Mouse (Mus musculus): ENCODE results near the gene Ube2q1. TPM values are rescaled to one million over a fixed set of nuclear protein-coding genes. Genes with fewer than 3 reads are reported as not detected.

Gene Ube2q1
- 10 to 100 TPM; 83.9 to 90.7 TPM for total RNA-seq (2021)
- long read RNA-seq, experiment 1, transcript Ube2q1-201 (13 exons, 3,077 nt), result major isoform, 137 of 154 reads
- long read RNA-seq, experiment 1, partial matches to known transcripts, result 1 of 154 reads
- long read RNA-seq, experiment 1, other reads (novel, unspliced or antisense), result 16 of 154 reads
- long read RNA-seq, experiment 2, transcript Ube2q1-201 (13 exons, 3,077 nt), result major isoform, 94 of 114 reads
- long read RNA-seq, experiment 2, partial matches to known transcripts, result 3 of 114 reads
- long read RNA-seq, experiment 2, other reads (novel, unspliced or antisense), result 17 of 114 reads

GRCm38 (mm10) chr3:89772968-89773709, at the start of gene Ube2q1:
Ube2q1 (plus strand) TSS chr3:89773616.
- intact Hi-C loops (cut with DNase I), result loop anchor here (2.0 to 10.0 kb wide), 5 partner anchors 42 to 314 kb away; partner anchors contain the start of genes 4933434E20Rik and Ubap2l
- peak within 1 kb of the TSS; percentile 96 for H3K4me3 ChIP-seq
- no peak for TF ChIP-seq CTCF (IDR thresholded peaks at IDR 0.05)
- H3K27ac ChIP-seq, result peak within 1 kb of the TSS; percentile 81
- peak; percentile 97 to 98 for DNase-seq (ENCODE audit: extremely low spot score in 1 of 2, low spot score in 2 of 2)

GRCm38 (mm10) chr3:89727028-89727427, 46.4 kb upstream of the Ube2q1 start:
- peak; percentile 56 for TF ChIP-seq CTCF (IDR thresholded peaks at IDR 0.05)
- intact Hi-C loops (cut with DNase I), result no loop called here
- no peak overlapping the region for H3K27ac ChIP-seq
- no peak overlapping the region for H3K4me3 ChIP-seq
- no peak for DNase-seq (ENCODE audit: extremely low spot score in 1 of 2, low spot score in 2 of 2)

GRCm38 (mm10) chr3:89728848-89729247, 44.6 kb upstream of the Ube2q1 start:
- Histone ChIP-seq H3K27ac (no peak overlapping the region), H3K4me3 (no peak overlapping the region)
- DNase-seq (ENCODE audit: extremely low spot score in 1 of 2, low spot score in 2 of 2), result no peak
- intact Hi-C loops (cut with DNase I), result no loop called here
- TF ChIP-seq CTCF (IDR thresholded peaks at IDR 0.05), result peak; percentile 30

DNA sequence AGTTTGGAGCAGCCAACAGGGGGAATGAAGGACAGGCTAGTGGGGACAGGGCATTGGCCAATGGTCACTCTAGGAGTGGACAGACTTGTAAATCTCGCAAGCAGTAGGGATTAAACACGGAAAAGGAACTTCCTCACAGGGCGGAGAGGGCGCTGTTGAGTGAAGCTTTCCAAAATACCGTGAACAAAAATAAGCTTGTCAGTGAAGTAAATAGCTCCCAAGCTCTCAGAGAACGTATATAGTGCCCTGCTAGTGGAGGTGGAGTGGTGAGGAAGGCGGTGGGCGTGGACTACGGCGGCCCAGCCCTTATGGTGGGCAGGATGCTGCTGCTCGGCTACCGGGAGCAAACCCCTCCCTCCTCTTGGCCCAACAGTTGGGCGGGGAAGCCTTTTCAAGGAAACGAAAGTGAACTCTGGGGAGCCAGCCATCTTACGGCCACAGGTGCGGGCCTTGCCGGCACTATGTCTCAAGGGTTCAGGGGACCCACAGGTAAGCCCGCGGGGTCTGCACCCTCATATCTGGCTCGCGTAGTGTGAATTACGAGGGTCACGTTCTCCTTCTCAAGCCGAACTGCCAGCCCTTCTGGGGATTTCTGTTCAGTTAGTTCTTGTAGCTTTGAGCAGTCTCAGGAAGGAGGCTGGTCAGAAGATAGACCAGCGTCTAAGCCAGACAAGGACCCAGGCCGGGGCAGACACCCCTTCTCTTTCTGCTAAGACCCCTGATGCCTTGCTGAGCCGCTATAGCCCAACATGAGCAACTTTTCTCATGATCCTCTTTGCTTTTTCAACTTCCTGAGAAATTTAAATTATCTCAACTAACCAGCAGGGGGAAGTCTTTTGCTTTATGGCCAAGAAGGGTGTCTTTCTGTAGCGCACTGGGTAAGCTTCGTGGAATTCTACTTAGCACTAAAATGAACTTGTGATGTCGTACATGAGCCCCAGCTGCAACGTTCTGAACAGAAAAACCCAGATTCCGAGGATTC, 42.8 kb upstream of the Ube2q1 start:
- peak; percentile 60 for TF ChIP-seq CTCF (IDR thresholded peaks at IDR 0.05)
- DNase-seq (ENCODE audit: extremely low spot score in 1 of 2, low spot score in 2 of 2), result peak; percentile 48 to 57
- intact Hi-C loops (cut with DNase I), result loop anchor here (2.0 kb wide), 2 partner anchors 16 to 42 kb away; partner anchors contain the start of genes Adar and Ube2q1

GRCm38 (mm10) chr3:89732091-89732490, 41.3 kb upstream of the Ube2q1 start:
- Histone ChIP-seq H3K4me3 (no peak overlapping the region), H3K27ac (no peak overlapping the region)
- DNase-seq (ENCODE audit: extremely low spot score in 1 of 2, low spot score in 2 of 2), result no peak
- no peak for TF ChIP-seq CTCF (IDR thresholded peaks at IDR 0.05)
- intact Hi-C loops (cut with DNase I), result no loop called here

More for the DNA sequence above, 42.8 kb upstream of the Ube2q1 start:
- Histone ChIP-seq H3K4me3 (peak overlapping the region; percentile 56), H3K27ac (peak overlapping the region; percentile 61)

DNA sequence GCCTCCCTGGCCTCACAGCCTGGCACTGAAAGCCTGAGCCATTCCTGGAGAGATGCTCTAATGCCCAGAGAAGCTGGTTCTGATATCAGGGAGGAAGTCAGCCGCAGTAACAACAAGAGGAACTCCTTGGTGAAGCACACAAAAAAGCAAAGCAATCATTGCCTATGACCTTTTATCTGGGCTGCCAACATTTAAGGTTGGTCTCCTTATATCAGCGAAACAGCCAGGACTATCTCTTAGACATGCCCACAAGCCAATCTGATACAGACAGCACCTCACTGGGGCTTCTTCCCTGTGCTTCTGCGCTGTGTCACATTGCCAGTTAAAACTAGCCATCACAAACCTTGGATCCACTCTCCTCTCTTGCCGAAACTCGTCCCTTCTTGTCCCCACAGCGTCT, 34.9 kb upstream of the Ube2q1 start:
- Histone ChIP-seq H3K4me3 (no peak overlapping the region), H3K27ac (no peak overlapping the region)
- DNase-seq (ENCODE audit: extremely low spot score in 1 of 2, low spot score in 2 of 2), result no peak
- no peak for TF ChIP-seq CTCF (IDR thresholded peaks at IDR 0.05)
- intact Hi-C loops (cut with DNase I), result no loop called here

GRCm38 (mm10) chr3:89752307-89752706, 21.1 kb upstream of the Ube2q1 start:
- no peak for TF ChIP-seq CTCF (IDR thresholded peaks at IDR 0.05)

DNA sequence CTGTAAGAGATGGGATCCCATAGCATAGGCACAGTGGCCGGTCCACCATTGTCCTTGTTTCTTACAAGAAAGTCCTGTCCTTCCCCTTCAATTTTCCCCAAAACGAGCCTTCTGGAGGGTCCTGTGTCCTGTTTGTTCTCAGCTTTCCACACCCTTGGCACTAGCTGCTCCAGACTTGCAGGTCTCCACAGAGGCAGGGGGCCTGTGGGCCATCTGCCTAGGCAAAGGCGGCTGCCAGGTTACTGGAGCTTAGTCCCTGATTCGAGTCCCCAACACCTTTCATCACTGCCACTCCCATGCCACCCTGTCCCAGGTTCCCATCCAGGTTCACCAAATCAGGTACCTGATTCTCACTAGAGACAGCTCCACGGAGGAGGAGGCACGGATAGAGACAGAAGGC, 18.1 kb upstream of the Ube2q1 start:
- H3K27ac ChIP-seq, result no peak overlapping the region
- intact Hi-C loops (cut with DNase I), result no loop called here
- no peak for DNase-seq (ENCODE audit: extremely low spot score in 1 of 2, low spot score in 2 of 2)
- no peak for TF ChIP-seq CTCF (IDR thresholded peaks at IDR 0.05)
- H3K4me3 ChIP-seq, result no peak overlapping the region

More at GRCm38 (mm10) chr3:89752307-89752706, 21.1 kb upstream of the Ube2q1 start:
- H3K4me3 ChIP-seq, result no peak overlapping the region
- H3K27ac ChIP-seq, result no peak overlapping the region
- no peak for DNase-seq (ENCODE audit: extremely low spot score in 1 of 2, low spot score in 2 of 2)
- intact Hi-C loops (cut with DNase I), result no loop called here

- intact Hi-C loops (cut with DNase I), result no loop called here
- no peak overlapping the region for H3K27ac ChIP-seq
- TF ChIP-seq CTCF (IDR thresholded peaks at IDR 0.05), result no peak
Measured at GRCm38 (mm10) chr3:89757851-89758250, 15.6 kb upstream of the Ube2q1 start.

GRCm38 (mm10) chr3:89759786-89760185, 13.6 kb upstream of the Ube2q1 start:
- no peak for DNase-seq (ENCODE audit: extremely low spot score in 1 of 2, low spot score in 2 of 2)
- no peak overlapping the region for H3K27ac ChIP-seq
- no peak for TF ChIP-seq CTCF (IDR thresholded peaks at IDR 0.05)
- no peak overlapping the region for H3K4me3 ChIP-seq
- intact Hi-C loops (cut with DNase I), result no loop called here

More at GRCm38 (mm10) chr3:89757851-89758250, 15.6 kb upstream of the Ube2q1 start:
- H3K4me3 ChIP-seq, result no peak overlapping the region
- no peak for DNase-seq (ENCODE audit: extremely low spot score in 1 of 2, low spot score in 2 of 2)

GRCm38 (mm10) chr3:89764119-89764724, 9.2 kb upstream of the Ube2q1 start, which contains the start of gene Chrnb2:
Chrnb2 (minus strand) TSS chr3:89764632.
- Histone ChIP-seq H3K4me3 (peak within 1 kb of the TSS; percentile 56), H3K27ac (peak within 1 kb of the TSS; percentile 81)
- intact Hi-C loops (cut with DNase I), result no loop called here
- no peak for TF ChIP-seq CTCF (IDR thresholded peaks at IDR 0.05)
- peak; percentile 47 to 62 for DNase-seq (ENCODE audit: extremely low spot score in 1 of 2, low spot score in 2 of 2)

All from left cerebral cortex, adult 2 months (tissue).